Mouse (Mus musculus) thymus, adult 2 months (tissue): ENCODE data around the gene 9130230L23Rik. TPM values are rescaled to one million over a fixed set of nuclear protein-coding genes. Genes with fewer than 3 reads are reported as not detected.
A peak's percentile ranks its signal among the peaks of the same experiment; 100 is the strongest.

Experiments
- DNase-seq: peaks from one replicate; pipeline ENCODE4 v3.0.0; 2021
- H3K27ac ChIP-seq: fragments of 200-500 bp; 2 replicates; pipeline ENCODE4 v1.5.1; 2012; ENCODE audit warnings: low read length, control low read depth; ENCODE audit not compliant: control insufficient read depth, insufficient read depth
- H3K27me3 ChIP-seq: fragments of 200-500 bp; 2 replicates; pipeline ENCODE4 v1.6.1; 2012; ENCODE audit warnings: mild to moderate bottlenecking, low read length, moderate library complexity, mixed read lengths; ENCODE audit not compliant: control insufficient read depth, insufficient read depth
- H3K36me3 ChIP-seq: fragments of 200-500 bp; 2 replicates; pipeline ENCODE4 v1.6.1; 2012; ENCODE audit warnings: mild to moderate bottlenecking, low read length, moderate library complexity; ENCODE audit not compliant: control insufficient read depth, insufficient read depth
- H3K4me1 ChIP-seq: fragments of 200-500 bp; replicated peaks from 2 replicates; pipeline ENCODE4 v1.6.1; 2012; ENCODE audit warnings: low read length; ENCODE audit not compliant: control insufficient read depth, insufficient read depth
- H3K4me3 ChIP-seq: fragments of 200-500 bp; 2 replicates; pipeline ENCODE4 v1.5.1; 2012; ENCODE audit warnings: mild to moderate bottlenecking, low read length, control low read depth, moderate library complexity; ENCODE audit not compliant: control insufficient read depth, insufficient read depth
- CTCF ChIP-seq: fragments of 200-500 bp; IDR thresholded peaks from 2 replicates; pipeline ENCODE4 v1.5.1; 2012; ENCODE audit warnings: mild to moderate bottlenecking, control low read depth, low read length, moderate library complexity, borderline replicate concordance; ENCODE audit not compliant: control insufficient read depth, poor library complexity, insufficient read depth; ENCODE audit errors: extremely low read depth
- POLR2A ChIP-seq: fragments of 200-500 bp; IDR thresholded peaks from 2 replicates; pipeline ENCODE4 v1.6.1; 2012; ENCODE audit warnings: mild to moderate bottlenecking, low read length, control low read depth, moderate library complexity; ENCODE audit not compliant: control insufficient read depth, poor library complexity, insufficient read depth; ENCODE audit errors: extremely low read depth
- WGBS: fragments of 180-500 bp; shearing (Covaris S2); methylation state at CpG from one replicate; pipeline ENCODE4 v1.1.7; 2018; 5-methylcytosine and 5-hydroxymethylcytosine counted together
- polyA plus RNA-seq: library from polyadenylated mRNA; depleted of rRNA; stranded (reverse); fragments of >200 nt; gene quantifications from 2 replicates; pipeline ENCODE4 v1.2.3, GENCODE M21; 2012

The 9130230L23Rik gene
- polyA plus RNA-seq, 1 experiment = 0.35 TPM

GRCm38 (mm10) chr5:65951513-65951909 is 52.6 kb downstream of the 9130230L23Rik start:
- WGBS = 77% methylated on average over 4 of the region's 4 CpGs
- Histone ChIP-seq H3K36me3 (no peaks in the 10 kb centered on the region), H3K4me1 (peaks cover 41% of the 10 kb centered on the region), H3K27me3 (no peaks in the 10 kb centered on the region), H3K4me3 (no peak overlapping the region), H3K27ac (no peak overlapping the region)
- TF ChIP-seq CTCF (no peak), POLR2A (no peak)
- DNase-seq = peak; percentile 69

GRCm38 (mm10) chr5:65950679-65951512 is 53.2 kb downstream of the 9130230L23Rik start:
- no peaks in the 10 kb centered on the region for H3K36me3 ChIP-seq
- 66% methylated on average over 18 of the region's 18 CpGs for WGBS
- H3K27ac ChIP-seq = peak overlapping the region; percentile 67
- H3K4me3 ChIP-seq = no peak overlapping the region
- no peaks in the 10 kb centered on the region for H3K27me3 ChIP-seq
- peaks cover 41% of the 10 kb centered on the region for H3K4me1 ChIP-seq
- peak; percentile 65 for DNase-seq
- no peak for TF ChIP-seq CTCF
- no peak for TF ChIP-seq POLR2A

- WGBS = 85% methylated on average over 6 of the region's 6 CpGs
- H3K4me3 ChIP-seq = no peak overlapping the region
- DNase-seq = no peak
- H3K27me3 ChIP-seq = no peaks in the 10 kb centered on the region
- H3K36me3 ChIP-seq = no peaks in the 10 kb centered on the region
- H3K27ac ChIP-seq = peak overlapping the region; percentile 67; the same call in 1 of the 2 replicates
- H3K4me1 ChIP-seq = peaks cover 38% of the 10 kb centered on the region
- no peak for TF ChIP-seq CTCF
- TF ChIP-seq POLR2A = no peak
Observed at GRCm38 (mm10) chr5:65950236-65950635, 53.8 kb downstream of the 9130230L23Rik start.

- no peak for DNase-seq
- TF ChIP-seq POLR2A (no peak), CTCF (no peak)
- WGBS = 14% methylated on average over 3 of the region's 3 CpGs
- no peaks in the 10 kb centered on the region for H3K36me3 ChIP-seq
- H3K4me3 ChIP-seq = no peak overlapping the region
- H3K27ac ChIP-seq = no peak overlapping the region
- H3K27me3 ChIP-seq = no peaks in the 10 kb centered on the region
- H3K4me1 ChIP-seq = peaks cover 34% of the 10 kb centered on the region
Observed at GRCm38 (mm10) chr5:65949822-65950221, 54.3 kb downstream of the 9130230L23Rik start.

GRCm38 (mm10) chr5:65941145-65941544 is 62.9 kb downstream of the 9130230L23Rik start:
- peaks cover 26% of the 10 kb centered on the region for H3K4me1 ChIP-seq
- TF ChIP-seq POLR2A (no peak), CTCF (no peak)
- no peak overlapping the region for H3K4me3 ChIP-seq
- no peak for DNase-seq
- H3K27me3 ChIP-seq = no peaks in the 10 kb centered on the region
- peaks cover 30% of the 10 kb centered on the region for H3K36me3 ChIP-seq
- no peak overlapping the region for H3K27ac ChIP-seq
- WGBS = 55% methylated on average over 4 of the region's 4 CpGs

GRCm38 (mm10) chr5:65937998-65938715 is 65.9 kb downstream of the 9130230L23Rik start:
- Histone ChIP-seq H3K4me3 (no peak overlapping the region), H3K36me3 (peaks cover 16% of the 10 kb centered on the region), H3K27ac (peak overlapping the region; percentile 52), H3K27me3 (no peaks in the 10 kb centered on the region), H3K4me1 (peaks cover 35% of the 10 kb centered on the region)
- WGBS = 56% methylated on average over 9 of the region's 9 CpGs
- peak; percentile 92 for DNase-seq
- TF ChIP-seq POLR2A = no peak
- peak; percentile 65; the same call in 1 of the 2 replicates for TF ChIP-seq CTCF
